8 mouse cellular contexts compared by ENCODE assay signal in genomic region chr14:48169970-48170369, GRCm38 (mm10). TPM values are rescaled to one million over a fixed set of nuclear protein-coding genes. Genes with fewer than 3 reads are reported as not detected.
A peak's percentile ranks its signal among the peaks of the same experiment; 100 is the strongest.
DNase-seq lines count a peak whose midpoint lies in the region; ATAC-seq lines count a peak whose summit lies in the region.

No protein-coding gene starts in this region.

- ATAC-seq in megakaryocyte, adult 5-6 weeks (ENCODE audit: poor library complexity, severe bottlenecking), result peak; percentile 63

- intact Hi-C loops in left cerebral cortex, postnatal 4 days (cut with DNase I), result no loop called here
- intact Hi-C loops in left cerebral cortex, postnatal 25 days (cut with DNase I), result no loop called here
- intact Hi-C loops in heart, postnatal 10 days (cut with DNase I), result loop anchor here (5.0 kb wide), 1 partner anchor 418 kb away; no protein-coding TSS in a partner anchor

- DNase-seq in cerebellum, adult 11 months, result peak; percentile 35
- DNase-seq in cerebellum, adult 9-10 months, result no peak
- DNase-seq in left cerebral cortex, postnatal 4 days, result peak; percentile 81
- no peak for DNase-seq in left cerebral cortex, postnatal 25 days (ENCODE audit: low spot score in 2 of 2)
- DNase-seq in brain, adult 2 months (ENCODE audit: low read depth, low spot score), result peak; percentile 83
- peak; percentile 36 to 70 for DNase-seq in heart, postnatal 10 days
- DNase-seq in natural killer cell, adult 2 months (ENCODE audit: low spot score in 2 of 2), result no peak

RNA-seq across cellular contexts. Expression of gene Peli2, which starts 49.3 kb away (rescaled TPM):
- total RNA-seq in left cerebral cortex, postnatal 4 days (2021), result 10 to 100 TPM; 25.5 to 30.8 TPM
- 10 to 100 TPM; 13.5 to 21.0 TPM for total RNA-seq in left cerebral cortex, postnatal 25 days (2021)
- total RNA-seq in heart, postnatal 10 days (2021), result 10 to 100 TPM; 12.6 to 17.4 TPM
- 9.6 and 9.7 TPM in 2 replicates for total RNA-seq in megakaryocyte, adult 5-6 weeks (2015)
- total RNA-seq in megakaryocyte, adult 5-6 weeks (2017), result 5.7 and 7.6 TPM in 2 replicates

Comparison
In these comparisons a context has a peak if more than half of its experiments do, and no peak if none do; other contexts are left out.
1. DNase-seq: peak in cerebellum, adult 11 months (single experiment), left cerebral cortex, postnatal 4 days (single experiment), brain, adult 2 months (single experiment) and heart, postnatal 10 days (2 of 2); none in cerebellum, adult 9-10 months (single experiment), left cerebral cortex, postnatal 25 days (0 of 2) and natural killer cell, adult 2 months (0 of 2).